Mouse (Mus musculus) liver, embryonic 15.5 days (tissue): ENCODE measurements around the gene Vcpkmt. TPM values are rescaled to one million over a fixed set of nuclear protein-coding genes. Genes with fewer than 3 reads are reported as not detected.
"Not testable (repeated sequence)": the region's sequence is repeated elsewhere in the genome, so short reads cannot be mapped to it uniquely, and the experiment has no call there.

Experiments
- ATAC-seq: fragments of 200-750 bp; cut with Nextera tagmentation; 2 replicates; pipeline ENCODE4 v1.8.0; 2017; ENCODE audit warnings: moderate number of reproducible peaks, mild to moderate bottlenecking, moderate library complexity; ENCODE audit not compliant: insufficient read depth
- H3K27ac ChIP-seq: fragments of 300-500 bp; sonication (generic); replicated peaks from 2 replicates; pipeline ENCODE4 v1.5.1; 2015; ENCODE audit warnings: mild to moderate bottlenecking, inconsistent platforms
- H3K27me3 ChIP-seq: fragments of 300-500 bp; sonication (generic); 2 replicates; pipeline ENCODE4 v1.6.1; 2015; ENCODE audit warnings: mild to moderate bottlenecking, inconsistent platforms
- H3K36me3 ChIP-seq: fragments of 300-500 bp; sonication (generic); replicated peaks from 2 replicates; pipeline ENCODE4 v1.6.1; 2015; ENCODE audit warnings: moderate library complexity, mild to moderate bottlenecking, inconsistent platforms
- H3K4me1 ChIP-seq: fragments of 300-500 bp; sonication (generic); replicated peaks from 2 replicates; pipeline ENCODE4 v1.6.1; 2015; ENCODE audit warnings: inconsistent platforms
- H3K4me2 ChIP-seq: fragments of 300-500 bp; sonication (generic); 2 replicates; pipeline ENCODE4 v1.6.1; 2015; ENCODE audit warnings: moderate library complexity, mild to moderate bottlenecking, inconsistent platforms
- H3K4me3 ChIP-seq: fragments of 300-500 bp; sonication (generic); replicated peaks from 2 replicates; pipeline ENCODE4 v1.5.1; 2015; ENCODE audit warnings: mild to moderate bottlenecking, inconsistent platforms
- H3K9ac ChIP-seq: fragments of 300-500 bp; sonication (generic); 2 replicates; pipeline ENCODE4 v1.6.1; 2015; ENCODE audit warnings: moderate library complexity, mild to moderate bottlenecking, inconsistent platforms
- H3K9me3 ChIP-seq: fragments of 300-500 bp; sonication (generic); replicated peaks from 2 replicates; pipeline ENCODE4 v1.6.1; 2016; ENCODE audit warnings: inconsistent platforms
- WGBS: fragments of 180-500 bp; shearing (Covaris S2); methylation state at CpG from one replicate; pipeline ENCODE4 v1.1.7; 2015; ENCODE audit warnings: mixed read lengths; ENCODE audit not compliant: insufficient replicate concordance; 5-methylcytosine and 5-hydroxymethylcytosine counted together
- polyA plus RNA-seq: library from polyadenylated mRNA; unstranded; fragments of >200 nt; fragmentation: Nextera tagmentation; extraction: Ambion mirVana; gene quantifications from 2 replicates; pipeline ENCODE4 v1.2.1, GENCODE M21; 2015

Gene Vcpkmt
- polyA plus RNA-seq, 1 experiment from 2014 or later, result 11.4 TPM

DNA sequence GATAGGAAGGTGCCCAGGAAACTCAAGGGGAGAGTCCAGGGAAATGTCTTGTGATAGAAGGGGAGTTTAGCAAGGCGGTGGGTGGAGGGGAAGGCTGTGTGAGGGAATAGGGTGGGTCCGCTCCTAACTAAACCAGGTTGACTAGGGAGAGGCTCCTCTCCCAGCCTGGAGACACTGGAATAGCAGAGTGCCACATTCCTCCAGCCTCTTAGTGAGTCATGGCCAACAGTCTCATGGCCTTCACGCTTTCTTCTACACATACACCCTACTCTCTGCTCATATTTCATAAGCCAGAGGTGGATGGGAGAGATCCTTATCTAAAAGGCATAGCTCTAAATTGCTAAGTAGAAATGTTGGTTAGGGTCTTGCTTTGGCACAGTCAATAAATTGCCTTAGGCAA lies 12.9 kb downstream of the Vcpkmt start:
- no peak for ATAC-seq
- Histone ChIP-seq H3K4me3 (no peak overlapping the region), H3K4me2 (no peak overlapping the region), H3K36me3 (no peaks in the 10 kb centered on the region), H3K9ac (no peak overlapping the region), H3K9me3 (no peaks in the 10 kb centered on the region), H3K4me1 (peaks cover 8% of the 10 kb centered on the region), H3K27ac (no peak overlapping the region), H3K27me3 (no peaks in the 10 kb centered on the region)
- 78% methylated on average over 3 of the region's 3 CpGs for WGBS

DNA sequence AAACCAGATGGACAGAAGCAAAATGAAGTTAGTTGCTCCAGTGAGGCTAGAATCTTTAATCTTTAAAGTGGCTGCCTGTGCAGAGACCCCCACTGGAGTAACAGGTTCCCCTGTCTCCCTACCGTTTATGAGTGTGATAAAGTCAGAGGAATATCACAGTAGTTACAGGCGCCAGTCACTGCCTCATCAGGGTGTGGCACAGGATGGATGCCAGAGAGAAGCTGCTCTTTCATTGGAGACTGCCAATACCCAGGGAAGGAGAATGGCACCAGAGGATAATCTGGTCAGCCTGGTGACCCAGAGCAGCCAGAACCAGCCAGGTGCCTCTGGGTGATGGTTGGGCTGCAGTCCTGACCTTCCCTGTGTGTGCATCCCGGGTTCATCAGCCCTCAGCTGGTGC lies 14.6 kb downstream of the Vcpkmt start:
- H3K4me3 ChIP-seq, result no peak overlapping the region
- H3K9ac ChIP-seq, result no peak overlapping the region
- no peak overlapping the region for H3K27ac ChIP-seq
- no peak for ATAC-seq
- no peaks in the 10 kb centered on the region for H3K27me3 ChIP-seq
- H3K4me2 ChIP-seq, result no peak overlapping the region
- H3K36me3 ChIP-seq, result no peaks in the 10 kb centered on the region
- H3K4me1 ChIP-seq, result no peaks in the 10 kb centered on the region; the same call in 1 of the 2 replicates
- 43% methylated on average over 3 of the region's 3 CpGs for WGBS
- H3K9me3 ChIP-seq, result no peaks in the 10 kb centered on the region

DNA sequence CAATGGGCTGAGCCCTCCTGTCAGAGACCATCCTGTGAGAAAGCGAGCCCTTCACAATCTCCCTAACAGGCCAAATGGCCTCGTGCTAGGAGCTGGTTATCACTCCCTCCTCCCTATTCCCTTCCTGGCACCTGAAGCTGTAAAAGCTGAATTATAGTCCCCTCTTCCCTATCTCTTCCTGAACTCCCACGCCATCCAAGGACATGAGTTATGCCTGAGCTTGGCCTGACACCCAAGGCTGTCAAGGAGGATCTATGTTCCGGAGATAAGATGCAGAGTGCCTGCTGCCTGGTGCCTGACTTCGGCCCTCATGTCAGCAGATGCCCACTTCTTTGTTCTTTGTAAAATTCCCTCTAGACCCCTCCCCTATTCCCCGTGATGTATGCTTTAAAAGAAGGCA lies 21.8 kb downstream of the Vcpkmt start:
- not testable (repeated sequence) for H3K9me3 ChIP-seq, H3K4me3 ChIP-seq, H3K36me3 ChIP-seq, H3K27ac ChIP-seq, H3K4me1 ChIP-seq, ATAC-seq, H3K27me3 ChIP-seq, H3K9ac ChIP-seq, H3K4me2 ChIP-seq
- 59% methylated on average over 6 of the region's 6 CpGs for WGBS

DNA sequence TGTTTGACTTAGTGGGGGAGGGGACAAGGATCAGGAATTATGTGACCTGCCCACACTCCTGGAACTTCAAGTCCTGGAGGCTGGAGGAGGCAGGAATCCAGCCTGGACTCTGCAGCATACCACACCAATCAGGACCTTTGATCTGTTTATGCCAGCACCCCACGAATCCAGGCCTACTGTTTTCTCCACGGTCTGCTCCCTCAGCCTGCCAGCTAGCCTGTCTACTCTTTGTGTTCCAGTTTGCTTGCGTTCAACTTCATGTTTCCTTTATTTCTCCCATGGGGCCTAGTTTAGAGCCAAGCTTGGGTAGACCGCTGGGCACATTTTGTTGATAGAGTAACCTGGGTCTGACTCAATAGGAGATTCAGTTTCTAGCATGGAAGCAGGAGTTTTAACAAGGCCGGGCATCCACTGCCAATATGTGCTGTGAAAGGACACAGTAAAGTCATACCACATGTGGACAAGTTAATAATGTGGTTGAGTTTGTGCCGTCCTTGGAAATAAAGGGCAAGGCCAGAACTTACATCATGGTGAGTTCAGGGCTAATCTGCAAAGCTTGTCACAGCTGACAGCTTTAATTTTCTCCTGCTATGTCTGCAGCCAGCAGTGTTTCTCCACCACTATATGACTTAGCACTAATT lies 26.5 kb downstream of the Vcpkmt start:
- H3K4me2 ChIP-seq, result no peak overlapping the region
- H3K27me3 ChIP-seq, result no peaks in the 10 kb centered on the region
- no peak overlapping the region for H3K4me3 ChIP-seq
- H3K4me1 ChIP-seq, result no peaks in the 10 kb centered on the region
- H3K9ac ChIP-seq, result no peak overlapping the region
- ATAC-seq, result peak; percentile 68
- no peaks in the 10 kb centered on the region for H3K36me3 ChIP-seq
- no peaks in the 10 kb centered on the region for H3K9me3 ChIP-seq
- 71% methylated on average over 6 of the region's 6 CpGs for WGBS
- H3K27ac ChIP-seq, result 0 out of 2 replicates have a peak overlapping the region, but pooled peaks have one; percentile 11

DNA sequence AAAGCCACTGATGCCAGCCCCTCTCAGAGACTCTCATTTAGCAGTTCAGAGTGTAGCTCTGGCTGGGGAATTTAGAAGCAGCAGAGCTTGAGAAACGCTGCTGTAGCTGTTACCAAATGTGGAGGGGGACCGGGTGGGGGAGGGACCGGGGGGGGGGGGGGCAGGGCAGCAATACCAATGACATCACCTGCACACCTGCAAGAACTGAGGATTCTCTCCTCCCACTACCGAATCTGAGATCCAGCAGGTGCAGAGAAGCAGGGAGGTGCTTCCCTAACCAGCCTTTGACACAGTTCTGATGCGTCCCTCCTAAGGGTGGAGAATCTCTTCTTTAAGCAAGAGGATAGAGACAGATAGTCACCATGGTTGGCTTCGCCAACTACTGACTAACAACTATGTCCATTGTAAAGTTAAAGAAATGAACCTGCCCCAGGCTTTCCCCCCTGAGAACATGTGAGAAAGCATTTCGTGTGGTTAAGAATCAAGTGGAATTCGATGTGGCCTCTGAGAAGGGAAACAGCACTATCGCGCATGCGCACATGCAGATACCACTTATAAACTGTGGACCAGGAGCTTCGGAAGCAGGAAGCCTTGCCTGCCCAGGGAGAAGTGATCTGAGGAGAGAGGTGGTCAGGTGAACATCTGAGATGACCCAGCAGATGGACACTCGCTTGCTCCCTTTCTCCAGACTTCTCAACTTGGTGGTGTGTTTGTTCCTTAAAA lies 37.2 kb downstream of the Vcpkmt start:
- 59% methylated on average over 13 of the region's 13 CpGs for WGBS
- H3K4me3 ChIP-seq, result no peak overlapping the region
- ATAC-seq, result no peak

DNA sequence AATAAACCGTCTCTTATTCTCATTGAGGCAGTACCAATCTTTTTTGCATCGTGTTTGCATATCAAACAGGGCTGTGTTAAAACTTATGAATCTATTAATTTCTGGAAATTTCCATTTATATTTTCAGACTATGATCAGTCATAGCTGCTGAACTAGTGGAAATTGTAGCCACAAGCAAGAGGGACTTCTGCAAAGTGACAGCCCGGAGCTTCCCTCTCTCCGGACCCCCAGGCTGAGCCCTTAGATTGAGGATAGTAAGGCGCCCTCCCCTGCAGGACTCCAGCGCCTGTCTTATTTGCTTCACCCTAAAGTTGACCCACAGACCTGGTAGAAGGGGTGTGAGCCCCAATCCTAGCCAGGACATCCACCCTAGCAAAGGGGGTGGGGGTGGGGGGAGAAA lies 37.8 kb downstream of the Vcpkmt start:
- no peak overlapping the region for H3K4me2 ChIP-seq
- no peaks in the 10 kb centered on the region for H3K36me3 ChIP-seq
- no peaks in the 10 kb centered on the region for H3K9me3 ChIP-seq
- no peak overlapping the region for H3K4me3 ChIP-seq
- no peak overlapping the region for H3K27ac ChIP-seq
- no peak for ATAC-seq
- H3K27me3 ChIP-seq, result no peaks in the 10 kb centered on the region
- peaks cover 11% of the 10 kb centered on the region for H3K4me1 ChIP-seq
- WGBS, result 64% methylated on average over 6 of the region's 6 CpGs
- no peak overlapping the region for H3K9ac ChIP-seq

More for the DNA sequence above, 37.2 kb downstream of the Vcpkmt start:
- peaks cover 11% of the 10 kb centered on the region for H3K4me1 ChIP-seq
- H3K9ac ChIP-seq, result no peak overlapping the region
- no peak overlapping the region for H3K4me2 ChIP-seq
- H3K27ac ChIP-seq, result no peak overlapping the region
- no peaks in the 10 kb centered on the region for H3K9me3 ChIP-seq
- H3K27me3 ChIP-seq, result no peaks in the 10 kb centered on the region
- H3K36me3 ChIP-seq, result no peaks in the 10 kb centered on the region

DNA sequence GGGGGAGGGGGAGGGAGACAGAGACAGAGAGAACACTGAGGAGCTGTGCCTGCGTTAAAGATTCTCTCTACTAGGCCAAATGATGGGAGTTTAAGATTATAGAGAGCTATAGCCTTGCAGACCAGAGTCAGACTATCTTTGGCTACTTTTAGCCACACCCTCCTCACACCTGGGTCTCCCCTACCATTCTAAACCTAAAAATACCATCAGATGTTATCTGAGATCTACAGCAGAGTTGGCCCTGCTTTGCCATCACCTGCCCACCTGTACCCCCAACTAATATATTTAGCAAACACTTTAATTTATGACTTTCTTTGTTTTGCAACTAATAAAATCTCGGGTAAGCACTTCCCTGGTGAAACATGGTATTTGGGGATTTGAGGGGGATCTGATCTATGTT lies 38.3 kb downstream of the Vcpkmt start:
- ATAC-seq, result no peak
- no peaks in the 10 kb centered on the region for H3K9me3 ChIP-seq
- WGBS, result 29% methylated on average over 2 of the region's 2 CpGs
- H3K27me3 ChIP-seq, result no peaks in the 10 kb centered on the region
- H3K4me3 ChIP-seq, result no peak overlapping the region
- H3K4me2 ChIP-seq, result no peak overlapping the region
- H3K27ac ChIP-seq, result no peak overlapping the region
- peaks cover 11% of the 10 kb centered on the region for H3K4me1 ChIP-seq
- no peak overlapping the region for H3K9ac ChIP-seq
- H3K36me3 ChIP-seq, result no peaks in the 10 kb centered on the region

DNA sequence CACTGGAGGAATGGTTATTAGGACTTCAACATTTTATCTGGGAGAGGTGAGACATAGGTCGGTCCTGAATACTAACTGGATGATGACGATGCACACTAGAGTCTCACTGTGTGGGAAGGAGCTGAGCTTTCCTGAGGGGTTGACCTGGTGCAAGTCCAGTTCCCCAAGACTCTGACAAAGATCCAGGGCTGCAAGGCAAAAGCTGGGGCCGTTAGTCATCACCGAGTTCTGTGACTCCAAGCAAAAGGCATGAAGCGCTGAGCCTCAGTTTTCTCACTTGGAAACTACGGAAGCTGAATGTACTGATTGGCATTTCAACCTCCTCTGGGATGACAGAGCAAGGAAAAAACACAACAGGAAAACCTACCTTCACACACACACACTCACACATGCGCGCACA lies 40.5 kb downstream of the Vcpkmt start:
- no peaks in the 10 kb centered on the region for H3K27me3 ChIP-seq
- 83% methylated on average over 8 of the region's 8 CpGs for WGBS
- H3K4me2 ChIP-seq, result no peak overlapping the region
- peaks cover 28% of the 10 kb centered on the region for H3K4me1 ChIP-seq
- no peak overlapping the region for H3K27ac ChIP-seq
- H3K9me3 ChIP-seq, result no peaks in the 10 kb centered on the region
- no peak overlapping the region for H3K9ac ChIP-seq
- no peak for ATAC-seq
- no peaks in the 10 kb centered on the region for H3K36me3 ChIP-seq
- no peak overlapping the region for H3K4me3 ChIP-seq

DNA sequence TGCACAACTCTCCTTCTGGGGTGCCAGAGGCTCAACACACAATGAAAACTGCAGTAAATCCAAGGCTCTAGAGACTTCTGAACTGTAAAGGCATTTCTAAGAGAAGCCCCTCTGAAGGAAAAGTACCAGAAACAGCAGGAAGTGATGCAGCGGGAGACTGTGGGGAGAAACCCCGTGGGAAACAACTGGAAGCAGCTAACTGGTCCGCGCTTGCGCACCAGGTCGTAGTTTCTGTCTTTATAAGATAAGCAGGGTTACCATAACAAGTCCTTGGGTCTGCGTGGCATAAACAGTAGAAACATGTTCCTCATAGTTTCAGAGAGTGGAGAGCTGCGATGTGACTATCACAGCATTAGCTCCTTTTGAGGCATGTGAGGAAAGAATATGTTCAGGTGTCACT lies 41.2 kb downstream of the Vcpkmt start:
- ATAC-seq, result peak; percentile 36; the same call in 1 of the 2 replicates
- H3K4me3 ChIP-seq, result no peak overlapping the region
- H3K36me3 ChIP-seq, result no peaks in the 10 kb centered on the region
- peaks cover 35% of the 10 kb centered on the region for H3K4me1 ChIP-seq
- H3K27ac ChIP-seq, result no peak overlapping the region
- no peak overlapping the region for H3K9ac ChIP-seq
- 13% methylated on average over 8 of the region's 8 CpGs for WGBS
- H3K4me2 ChIP-seq, result peak overlapping the region; percentile 49
- no peaks in the 10 kb centered on the region for H3K27me3 ChIP-seq
- H3K9me3 ChIP-seq, result no peaks in the 10 kb centered on the region

DNA sequence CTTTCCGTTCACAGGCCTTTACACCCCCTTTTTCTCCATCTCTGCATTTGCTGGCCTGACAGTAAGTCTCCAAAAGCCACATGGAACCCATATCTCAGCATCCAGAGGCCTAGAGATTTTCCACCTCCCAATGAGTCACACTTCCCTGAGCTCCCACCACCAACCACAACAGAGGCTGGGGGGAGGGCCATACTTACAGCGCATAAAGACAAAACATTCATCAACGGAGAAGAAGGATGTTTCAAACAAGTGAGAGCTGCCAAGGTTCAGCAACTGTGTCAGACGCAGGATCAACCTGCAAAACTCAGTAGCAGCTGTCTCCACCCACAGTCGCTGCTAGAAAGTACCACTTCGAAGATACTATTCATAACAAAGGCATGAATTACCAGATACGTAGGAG lies 43.5 kb downstream of the Vcpkmt start:
- no peak overlapping the region for H3K9ac ChIP-seq
- no peak overlapping the region for H3K27ac ChIP-seq
- no peak for ATAC-seq
- H3K36me3 ChIP-seq, result no peaks in the 10 kb centered on the region
- H3K4me2 ChIP-seq, result no peak overlapping the region
- peaks cover 40% of the 10 kb centered on the region for H3K4me1 ChIP-seq
- WGBS, result 33% methylated on average over 7 of the region's 7 CpGs
- H3K9me3 ChIP-seq, result no peaks in the 10 kb centered on the region
- H3K27me3 ChIP-seq, result no peaks in the 10 kb centered on the region
- H3K4me3 ChIP-seq, result no peak overlapping the region

DNA sequence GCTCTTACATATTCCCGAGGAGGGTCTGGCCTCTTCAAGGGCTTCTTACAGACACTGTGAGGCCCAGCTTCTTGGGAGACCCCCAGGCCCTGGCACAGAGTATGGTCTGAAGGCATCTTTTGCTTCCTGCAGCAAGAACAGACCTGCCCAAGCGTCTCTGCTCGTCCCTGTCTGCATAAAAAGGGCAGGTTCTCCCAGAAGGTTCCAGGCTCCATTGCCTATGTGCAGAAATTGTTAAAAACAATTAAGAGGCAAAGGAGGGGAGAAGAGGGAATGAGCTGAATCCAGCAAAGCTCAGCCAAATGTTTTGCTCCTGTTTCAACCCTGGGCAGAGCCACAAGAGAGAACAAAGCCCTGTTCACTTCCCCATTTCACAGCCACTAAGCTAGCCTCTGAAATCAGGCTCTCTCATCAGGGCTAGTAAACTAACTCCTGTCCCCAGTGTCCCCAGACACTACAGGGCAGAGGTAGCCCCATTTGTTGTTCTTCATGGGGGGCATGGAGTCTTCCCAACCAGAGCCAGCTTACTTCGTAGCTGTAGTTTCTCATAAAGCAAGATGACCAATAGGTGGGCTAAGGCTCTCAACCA lies 44.4 kb downstream of the Vcpkmt start:
- Histone ChIP-seq H3K4me3 (peak overlapping the region; percentile 27; the same call in 1 of the 2 replicates), H3K27me3 (no peaks in the 10 kb centered on the region), H3K36me3 (no peaks in the 10 kb centered on the region), H3K9me3 (no peaks in the 10 kb centered on the region), H3K4me2 (peak overlapping the region; percentile 60), H3K4me1 (peaks cover 40% of the 10 kb centered on the region), H3K27ac (peak overlapping the region; percentile 78), H3K9ac (0 out of 2 replicates have a peak overlapping the region, but pooled peaks have one; percentile 13)
- no peak for ATAC-seq
- WGBS, result 21% methylated on average over 4 of the region's 4 CpGs
